Mouse (Mus musculus) hindlimb bud, embryonic 11.5 days (tissue): ENCODE results near the gene Apol11b.
"Not testable (repeated sequence)": the region's sequence is repeated elsewhere in the genome, so short reads cannot be mapped to it uniquely, and the experiment has no call there.

Source experiments
- DNase-seq: peaks from one replicate; pipeline ENCODE4 v3.0.0-alpha.2; 2012; ENCODE audit warnings: low read depth, low spot score; ENCODE audit errors: extremely low spot score

Gene Apol11b

DNA sequence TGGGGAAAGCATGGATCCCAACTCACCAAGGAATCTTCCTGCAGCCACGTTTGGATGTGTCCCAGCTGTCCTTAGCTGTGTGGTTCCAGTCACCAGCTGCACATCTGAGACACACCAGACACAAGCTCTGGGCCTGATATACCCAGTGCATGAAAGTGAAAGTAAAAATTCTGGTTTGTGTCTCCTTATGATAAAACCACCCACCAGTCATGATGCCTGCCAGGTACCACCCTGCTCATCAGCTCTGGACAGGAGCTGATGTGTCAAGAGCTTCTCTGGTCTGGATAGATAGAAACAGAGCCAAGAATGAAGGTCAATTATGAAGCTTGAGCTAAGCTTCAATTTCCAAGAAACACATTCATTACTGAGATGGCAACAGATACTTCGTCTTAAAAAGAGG, at the start of gene Apol11b:
Gene Apol11b (minus strand): TSS at position 111 of the 400 bp plus-strand sequence.
- DNase-seq = not testable (repeated sequence)

DNA sequence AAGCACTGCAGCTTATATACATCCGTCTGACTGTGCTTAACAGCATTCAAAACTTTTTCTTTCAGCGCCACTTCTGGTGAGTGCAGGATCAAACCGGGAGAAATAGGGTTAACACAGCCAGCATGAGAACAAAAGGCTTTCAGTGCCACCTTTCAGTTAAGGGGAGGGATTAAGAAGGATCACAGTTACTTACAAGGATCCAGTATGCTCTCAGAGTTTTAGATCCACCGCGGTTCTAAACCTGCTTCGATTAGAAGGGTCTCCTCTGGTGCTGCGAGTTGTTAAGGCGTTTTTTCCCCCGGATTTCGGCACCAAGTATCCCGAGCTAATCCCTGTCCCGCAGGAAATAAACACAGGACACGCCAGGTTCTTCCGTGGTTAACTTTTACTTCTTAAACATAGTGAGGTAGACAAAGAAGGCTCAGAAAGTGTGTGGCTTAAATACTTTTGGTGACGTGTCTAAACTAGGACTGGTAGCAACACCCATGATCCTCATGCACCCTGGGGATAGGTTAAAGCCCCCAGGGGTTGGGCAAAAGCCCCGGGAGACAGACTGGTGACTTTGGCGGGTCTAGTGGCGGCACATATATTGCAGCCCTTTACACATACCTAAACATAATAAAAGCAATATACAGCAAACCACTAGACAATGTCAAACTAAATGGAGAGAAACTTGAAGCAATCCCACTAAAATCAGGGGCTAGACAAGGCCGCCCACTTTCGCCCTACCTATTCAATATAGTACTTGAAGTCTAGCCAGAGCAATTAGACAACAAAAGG, 48.6 kb upstream of the Apol11b start:
- DNase-seq = not testable (repeated sequence)

DNA sequence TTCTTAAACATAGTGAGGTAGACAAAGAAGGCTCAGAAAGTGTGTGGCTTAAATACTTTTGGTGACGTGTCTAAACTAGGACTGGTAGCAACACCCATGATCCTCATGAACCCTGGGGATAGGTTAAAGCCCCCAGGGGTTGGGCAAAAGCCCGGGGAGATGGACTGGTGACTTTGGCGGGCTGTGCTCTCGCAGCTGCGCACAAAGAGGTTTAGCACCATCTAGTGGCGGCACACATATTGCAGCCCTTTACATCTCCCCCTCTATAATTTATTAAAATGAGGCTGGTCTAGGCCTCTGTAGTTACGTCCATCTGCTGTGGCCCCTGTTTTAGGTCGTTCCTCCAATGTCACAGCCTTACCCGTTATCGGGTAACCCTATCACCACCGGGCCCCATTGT, 40.9 kb upstream of the Apol11b start:
- not testable (repeated sequence) for DNase-seq

DNA sequence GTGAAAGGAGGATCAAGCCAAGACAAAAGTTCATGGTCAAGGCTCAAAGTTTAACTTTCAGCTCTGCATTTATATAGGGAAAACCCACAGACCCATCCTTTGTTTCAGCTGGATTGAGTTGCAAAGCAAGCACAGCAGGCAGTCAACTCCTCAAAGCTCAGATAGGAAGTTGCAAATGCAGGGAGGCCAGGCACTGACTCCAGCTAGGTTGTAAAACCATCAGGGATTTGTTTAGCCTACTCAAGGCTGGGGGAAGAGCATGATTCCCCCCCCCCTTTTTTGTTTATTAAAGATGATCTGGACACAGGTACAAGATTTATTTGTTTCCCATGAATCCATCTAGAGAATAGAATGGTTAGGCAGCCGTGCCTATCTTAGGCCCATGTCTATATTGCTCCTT, 31.0 kb upstream of the Apol11b start:
- not testable (repeated sequence) for DNase-seq

DNA sequence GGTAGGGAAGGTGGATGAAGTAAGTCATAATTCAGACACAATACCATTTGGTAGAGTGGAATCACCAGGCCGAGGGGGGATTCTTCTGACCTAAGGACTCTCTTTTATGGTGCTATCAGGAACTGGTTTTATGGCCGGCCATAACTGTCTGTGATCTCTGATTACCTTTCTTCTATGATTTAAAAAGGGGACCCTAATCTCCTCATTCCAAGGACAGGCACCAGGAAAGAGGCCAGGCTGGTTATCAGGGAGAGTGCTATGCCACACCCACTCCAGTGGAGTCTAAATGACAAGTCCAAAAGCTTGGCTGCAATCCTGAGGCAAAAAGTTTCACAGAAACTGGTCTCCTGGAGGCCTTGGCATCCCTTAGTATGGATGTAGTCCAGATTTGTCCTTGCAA, 18.8 kb upstream of the Apol11b start:
- not testable (repeated sequence) for DNase-seq

DNA sequence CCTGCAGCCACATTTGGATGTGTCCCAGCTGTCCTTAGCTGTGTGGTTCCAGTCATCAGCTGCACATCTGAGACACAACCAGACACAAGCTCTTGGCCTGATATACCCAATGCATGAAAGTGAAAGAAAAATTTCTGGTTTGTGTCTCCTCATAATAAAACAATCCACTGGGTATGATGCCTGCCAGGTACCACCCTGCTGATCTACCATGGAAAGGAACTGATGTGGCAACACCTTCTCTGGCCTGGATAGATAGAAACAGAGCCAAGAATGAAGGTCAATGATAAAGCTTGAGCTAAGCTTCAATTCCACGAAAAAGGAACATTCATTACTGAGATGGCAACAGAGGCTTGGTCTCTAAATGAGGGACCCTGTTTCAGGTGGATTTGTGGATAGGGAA, 16.7 kb upstream of the Apol11b start:
- not testable (repeated sequence) for DNase-seq

DNA sequence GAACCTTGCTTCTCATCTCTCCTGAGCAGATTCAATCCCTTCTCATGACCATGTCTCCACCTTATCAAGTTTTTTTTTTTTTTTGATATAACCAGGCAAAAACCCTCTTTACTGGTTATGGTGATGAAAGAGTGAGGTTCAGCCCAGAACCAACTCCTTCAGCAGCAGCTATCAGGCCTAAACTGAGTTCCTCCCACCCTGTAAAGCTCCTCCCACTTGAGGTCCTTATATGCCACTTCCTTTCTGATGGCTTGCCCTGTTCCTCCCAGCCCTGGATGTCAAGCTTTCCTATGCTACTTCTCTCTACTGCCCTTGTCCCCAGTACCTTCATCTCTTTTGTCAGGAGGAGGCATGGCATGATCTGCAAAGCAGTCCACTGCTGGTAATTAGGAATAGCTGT, 8.1 kb upstream of the Apol11b start:
- DNase-seq = not testable (repeated sequence)

DNA sequence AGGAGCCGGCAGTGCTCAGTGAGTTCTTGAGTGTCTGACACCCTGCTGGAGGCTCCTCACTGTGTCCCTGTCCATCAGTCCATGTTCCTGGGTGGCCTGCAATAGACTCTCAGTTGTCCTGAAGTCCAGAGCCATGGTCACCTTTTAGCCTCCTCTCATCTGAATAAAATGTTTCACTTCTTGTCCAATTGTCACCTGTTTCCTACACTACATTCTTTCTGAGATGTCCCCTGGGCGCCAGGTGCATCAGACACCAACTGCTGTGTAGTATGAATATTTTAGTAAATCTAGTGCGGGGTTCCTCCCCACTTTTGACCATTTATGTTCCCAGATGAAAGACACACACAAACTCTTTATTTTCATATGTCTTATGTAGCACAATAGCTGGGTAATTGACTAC, 13.3 kb downstream of the Apol11b start:
- not testable (repeated sequence) for DNase-seq

DNA sequence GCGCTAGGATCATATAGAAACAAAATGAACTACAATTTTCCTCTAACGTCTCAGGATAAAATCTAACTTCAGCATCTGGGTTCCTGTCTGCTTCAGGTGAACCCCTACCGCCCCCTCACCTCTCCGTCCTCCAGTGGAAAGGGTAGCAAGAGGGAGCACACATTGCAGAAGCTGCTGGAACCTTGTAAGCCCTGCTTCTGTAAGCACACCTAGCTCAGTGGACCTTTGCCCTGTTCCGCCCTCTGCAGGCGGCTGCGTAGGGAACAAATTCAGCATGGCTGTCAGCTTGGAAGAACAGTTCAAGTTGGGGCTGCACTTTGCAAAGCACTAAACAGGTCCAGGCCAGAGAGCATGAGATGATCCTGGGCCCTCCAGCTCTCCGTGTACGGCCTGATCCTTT, 14.4 kb downstream of the Apol11b start:
- not testable (repeated sequence) for DNase-seq

DNA sequence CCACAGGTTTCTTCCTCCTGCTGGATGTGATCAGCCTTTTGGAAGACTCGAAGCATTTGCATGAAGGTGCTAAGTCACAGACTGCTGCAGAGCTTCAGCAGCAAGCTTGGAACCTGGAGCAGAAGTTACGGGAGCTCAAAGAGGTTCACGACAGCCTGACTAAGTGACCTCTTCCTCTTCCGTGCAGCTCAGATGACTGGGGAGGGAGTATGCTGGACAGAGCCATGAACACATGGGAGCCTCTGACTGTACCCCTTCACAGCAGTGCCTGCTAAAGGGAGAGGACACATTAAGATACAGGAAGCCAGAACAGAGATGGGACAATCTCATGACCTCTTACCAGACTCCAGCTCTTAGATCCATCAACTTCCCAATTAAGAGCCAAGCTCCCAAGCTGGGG, 16.6 kb downstream of the Apol11b start:
- not testable (repeated sequence) for DNase-seq

DNA sequence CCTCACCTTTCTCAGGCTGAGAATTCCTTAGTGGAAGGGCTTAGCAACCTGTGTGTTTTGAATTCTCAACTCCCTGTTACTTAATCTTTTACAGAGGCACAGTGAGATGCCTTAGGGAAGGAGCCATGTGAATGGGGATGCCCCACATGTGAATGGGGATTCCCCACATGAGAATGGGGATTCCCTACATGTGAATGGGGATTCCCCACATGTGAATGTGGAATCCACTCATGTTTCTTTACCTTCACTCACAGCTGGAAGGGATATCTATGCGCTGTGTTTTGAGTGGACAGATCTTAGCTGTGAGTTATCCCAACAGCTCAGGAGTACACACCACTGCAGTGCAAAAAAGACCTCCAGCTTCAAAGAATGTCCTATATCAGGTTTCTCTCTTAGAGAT, 18.4 kb downstream of the Apol11b start:
- no peak for DNase-seq

DNA sequence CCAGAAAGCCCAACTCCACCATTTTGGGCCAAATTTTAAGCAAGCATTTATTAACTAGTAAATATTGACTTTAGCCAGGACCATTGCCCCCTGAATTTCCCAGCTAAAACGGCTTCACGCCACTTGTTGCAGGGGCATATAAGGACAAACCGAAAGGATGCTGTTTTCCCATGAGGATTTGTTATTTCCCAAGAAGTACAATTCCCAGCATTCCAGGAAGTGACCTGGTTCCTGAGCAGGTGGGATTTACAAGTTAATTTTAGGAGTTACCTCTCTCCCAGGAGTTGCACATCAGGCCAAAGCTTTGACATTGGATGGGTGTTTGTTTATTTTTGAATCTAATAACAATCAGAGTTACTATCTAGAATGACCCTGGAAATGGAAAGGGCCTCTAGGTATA, 37.0 kb downstream of the Apol11b start:
- no peak for DNase-seq

DNA sequence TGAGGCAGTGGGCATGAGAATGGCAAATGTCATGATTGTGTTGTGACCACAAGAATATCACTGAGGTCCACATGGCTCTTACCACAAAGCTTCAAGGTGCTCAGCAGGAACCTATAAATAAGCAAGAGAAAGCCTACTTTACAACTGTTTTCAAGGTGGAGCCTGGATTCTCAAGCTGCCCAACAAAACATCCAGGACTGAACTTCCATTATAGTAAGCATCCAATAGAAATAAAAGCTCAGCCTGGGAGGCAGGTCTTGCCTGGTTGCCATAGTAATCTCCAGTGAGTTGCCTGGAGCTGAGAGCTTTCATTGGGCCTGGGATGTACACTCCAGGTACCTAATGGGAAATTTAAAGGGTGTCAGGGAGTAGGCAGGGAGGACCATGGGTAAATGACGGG, 44.1 kb downstream of the Apol11b start, which contains the start of gene Gm36245:
Gene Gm36245 (plus strand): TSS at position 301 of the 400 bp plus-strand sequence.
- no peak for DNase-seq

DNA sequence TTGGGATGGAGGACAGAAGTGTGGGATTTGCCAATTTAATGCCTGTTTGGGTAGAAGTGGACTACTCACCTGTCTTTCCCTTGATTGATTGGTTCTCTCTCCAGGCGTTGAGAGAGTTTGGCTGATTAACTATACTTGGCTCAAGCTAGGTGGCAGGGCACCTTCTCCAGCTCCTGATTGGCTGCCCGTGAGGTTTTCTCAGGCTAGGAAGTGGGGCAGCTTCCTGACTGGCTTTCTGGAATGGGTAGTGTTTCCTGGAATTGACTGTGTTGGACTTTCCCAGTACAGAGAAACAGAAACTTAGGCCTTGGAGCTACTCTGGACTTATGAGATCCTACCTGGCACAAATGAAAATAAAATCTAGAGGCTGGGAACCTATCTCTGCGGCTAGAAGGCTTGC, 44.7 kb downstream of the Apol11b start:
- no peak for DNase-seq

DNA sequence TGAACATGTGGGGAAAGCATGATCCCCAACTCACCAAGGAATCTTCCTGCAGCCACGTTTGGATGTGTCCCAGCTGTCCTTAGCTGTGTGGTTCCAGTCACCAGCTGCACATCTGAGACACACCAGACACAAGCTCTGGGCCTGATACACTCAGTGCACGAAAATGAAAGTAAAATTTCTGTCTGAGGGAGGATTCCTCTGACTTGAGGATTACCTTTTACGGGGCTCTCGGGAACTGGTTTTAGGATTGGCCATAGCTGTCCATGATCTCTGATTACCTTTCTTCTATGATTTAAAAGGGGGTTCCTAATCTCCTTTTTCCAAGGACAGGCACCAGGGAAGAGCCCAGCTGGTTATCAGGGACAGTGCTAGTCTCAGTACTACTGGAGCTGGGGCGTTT, 47.1 kb downstream of the Apol11b start, which contains the start of gene Apol10b:
Gene Apol10b (minus strand): TSS at position 165 of the 400 bp plus-strand sequence.
- DNase-seq = no peak

DNA sequence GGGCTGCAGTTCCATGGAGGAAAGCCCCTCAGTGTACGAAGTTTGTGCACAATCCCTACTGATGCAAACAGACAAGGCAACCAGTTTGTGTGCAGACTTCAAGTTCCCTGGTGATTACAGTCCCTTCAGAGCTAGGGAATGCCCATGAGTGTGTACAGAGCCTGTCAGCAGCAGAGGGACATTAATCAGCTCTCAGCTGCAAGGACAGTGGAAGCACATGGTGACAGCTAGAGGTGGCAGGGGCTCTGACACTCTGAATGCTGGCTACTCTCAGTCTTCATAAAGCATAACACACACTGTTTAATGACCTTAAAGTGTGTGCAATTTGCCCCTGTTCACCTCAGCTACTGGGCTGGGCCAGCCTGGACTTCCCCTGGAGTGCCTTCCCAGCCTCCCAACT, 49.5 kb downstream of the Apol11b start:
- no peak for DNase-seq

DNA sequence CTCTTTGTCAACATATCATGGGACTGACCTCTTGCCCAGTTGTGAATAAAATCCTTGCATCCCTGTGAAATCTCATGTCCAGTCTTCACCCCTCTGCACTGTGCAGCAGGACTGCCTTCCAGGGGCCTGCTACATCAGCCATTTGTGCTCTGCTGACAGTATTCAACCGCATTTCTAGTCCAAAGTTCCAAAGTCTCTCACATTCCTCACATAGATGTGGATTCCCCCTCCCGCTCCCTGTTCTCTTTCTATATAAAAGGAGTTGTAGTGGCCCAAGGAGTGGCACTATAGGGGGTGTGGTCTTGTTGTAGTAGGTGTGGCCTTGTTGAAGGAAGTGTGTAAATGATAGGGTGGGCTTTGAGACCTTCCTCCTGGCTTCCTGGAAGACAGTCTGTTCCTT, 52.2 kb downstream of the Apol11b start:
- DNase-seq = no peak

DNA sequence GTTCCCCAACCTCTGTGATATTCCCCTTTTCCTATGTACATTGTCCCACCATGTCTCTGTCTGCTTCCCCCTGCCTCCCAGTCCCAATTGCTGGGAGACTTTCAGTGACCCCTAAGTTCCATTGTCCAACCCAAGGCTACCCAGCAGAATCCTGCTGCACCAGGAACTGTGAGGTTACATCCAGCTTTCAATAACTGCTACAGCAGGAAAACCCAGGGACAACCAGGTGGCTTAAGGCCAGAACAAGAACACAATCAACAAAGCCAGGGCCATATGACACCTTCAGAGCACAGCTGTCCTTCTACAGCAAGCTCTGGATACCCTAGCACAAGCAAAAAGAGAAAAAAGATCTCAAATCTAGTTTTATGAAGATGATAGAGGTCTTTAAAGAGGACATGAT, 54.1 kb downstream of the Apol11b start:
- DNase-seq = no peak

DNA sequence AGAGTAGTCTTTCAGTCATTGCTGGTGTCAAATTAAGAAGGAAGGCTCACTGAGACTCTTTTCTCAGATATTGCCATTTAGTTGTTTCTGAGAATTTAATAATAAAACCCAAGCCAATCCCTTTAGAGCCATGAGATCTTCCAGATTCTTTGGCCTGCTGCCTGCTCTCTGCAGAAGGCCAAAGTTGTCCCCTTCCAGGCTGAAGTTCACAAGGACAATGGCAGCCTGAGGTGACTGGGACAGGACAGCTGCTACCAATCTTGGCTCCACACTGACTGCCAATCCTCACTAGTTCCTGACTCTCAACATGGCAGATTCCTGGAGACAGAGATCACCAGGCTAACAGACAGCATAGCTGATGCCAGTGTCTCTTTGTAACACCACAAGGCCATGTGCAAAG, 56.1 kb downstream of the Apol11b start:
- DNase-seq = no peak
